Mouse (Mus musculus) liver, embryonic 14.5 days (tissue): Measurements from ENCODE around the gene Psmd2.

ENCODE experiments used
- CTCF ChIP-seq: IDR thresholded peaks from 2 replicates; pipeline ENCODE4 v1.5.1; 2016; ENCODE audit warnings: antibody characterized with exemption, low read depth, control low read depth
- EP300 ChIP-seq: IDR thresholded peaks from 2 replicates; pipeline ENCODE4 v1.6.1; 2016; ENCODE audit warnings: antibody characterized with exemption, low read depth

- TF ChIP-seq CTCF (no peak), EP300 (no peak)
Observed at GRCm38 (mm10) chr16:20701729-20702521, 50.5 kb downstream of the Psmd2 start.
